Mouse (Mus musculus): ENCODE measurements around the gene Ccdc190.

- TF ChIP-seq POLR2A (IDR thresholded peaks at IDR 0.05; ENCODE audit: low read depth, low read length): no peak
- TF ChIP-seq BHLHE40 (IDR thresholded peaks at IDR 0.05; ENCODE audit: low read depth, low read length): no peak
- TF ChIP-seq CTCF (conservative IDR thresholded peaks at IDR 0.05 in 1 of 2, IDR thresholded peaks at IDR 0.05 in 1 of 2; ENCODE audit: low read depth in 2 of 2, low read length in 2 of 2): no peak
- no peak for TF ChIP-seq NRF1 (IDR thresholded peaks at IDR 0.05; ENCODE audit: low read depth, low read length)
- no peak for TF ChIP-seq PAX5 (IDR thresholded peaks at IDR 0.05; ENCODE audit: low read length)
- no peak for TF ChIP-seq USF2 (conservative IDR thresholded peaks at IDR 0.05; ENCODE audit: low read depth, low read length)
- no peak for TF ChIP-seq USF1 (IDR thresholded peaks at IDR 0.05; ENCODE audit: low read depth, low read length)
- no peak for TF ChIP-seq EP300 (IDR thresholded peaks at IDR 0.05; ENCODE audit: low read length)
- TF ChIP-seq RAD21 (IDR thresholded peaks at IDR 0.05; ENCODE audit: low read depth, low read length): no peak
- no peak for TF ChIP-seq TBP (conservative IDR thresholded peaks at IDR 0.05; ENCODE audit: low read depth, low read length)
- TF ChIP-seq ZC3H11A (IDR thresholded peaks at IDR 0.05; ENCODE audit: low read depth, low read length): no peak
- no peak for TF ChIP-seq MAFK (IDR thresholded peaks at IDR 0.05; ENCODE audit: insufficient replicate concordance, low read length)
- no peak for TF ChIP-seq HCFC1 (IDR thresholded peaks at IDR 0.05; ENCODE audit: low read depth, low read length)
These were observed 19.8 kb downstream of the Ccdc190 start for GRCm38 (mm10) chr1:169948280-169948679.

Measured in CH12.LX (cell line).